Mouse (Mus musculus) monocyte, adult 2 months (primary cell): ENCODE results near the gene Cox6b1.

Experiments used
- DNase-seq, 2 experiments: peaks; one replicate each; pipeline ENCODE4 v3.0.0; 2022; ENCODE audit warnings: low spot score in 2 of 2, low read depth in 1 of 2

Gene Cox6b1

DNA sequence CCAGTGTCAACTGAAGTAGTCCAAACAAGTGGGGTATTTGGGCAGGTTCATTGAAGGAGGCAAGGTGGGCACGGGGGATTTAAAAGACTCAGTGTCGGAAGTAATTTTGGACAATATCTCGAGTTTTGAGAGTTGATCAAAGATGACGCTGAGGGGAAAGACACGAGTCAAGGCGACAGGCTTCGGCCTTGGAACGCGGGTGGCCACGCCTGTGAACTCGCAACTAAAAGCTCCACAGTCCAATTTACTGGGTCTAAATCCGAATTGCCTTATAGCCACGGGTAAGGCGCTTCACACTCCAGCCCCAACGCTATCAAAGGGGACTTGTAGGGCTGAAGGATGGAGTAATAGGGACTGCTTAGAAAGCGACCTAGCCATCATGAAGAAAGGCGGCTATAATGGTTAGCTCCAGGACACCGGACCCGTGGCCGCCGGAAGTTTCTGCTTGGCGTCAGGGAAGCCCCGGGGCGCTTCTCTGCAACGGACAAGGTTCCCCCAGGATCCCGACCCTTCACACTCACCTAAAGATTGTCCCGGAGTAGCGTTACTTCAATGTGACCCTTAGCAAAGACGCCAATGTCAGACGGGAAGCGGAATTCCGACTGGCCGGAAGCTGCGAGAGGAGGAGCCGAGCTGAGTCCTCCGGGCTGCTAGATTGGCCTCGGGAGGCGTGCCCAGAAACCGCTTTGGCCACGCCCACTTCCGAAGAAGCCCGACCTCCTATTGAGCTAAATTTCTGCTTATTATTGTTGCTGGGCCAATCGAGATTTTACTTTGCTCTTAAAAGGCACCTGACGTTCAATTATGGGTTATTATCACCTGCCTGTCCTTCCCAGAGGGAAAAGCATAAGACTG is at the start of gene Cox6b1:
TSS of gene Cox6b1 (minus strand) at position 622 of the 855 bp plus-strand sequence.
- DNase-seq: peak; percentile 53 to 71

- DNase-seq: no peak
Measured at GRCm38 (mm10) chr7:30671480-30671879, 45.5 kb upstream of the Cox6b1 start, which contains the start of gene Pmis2. Gene Pmis2 (minus strand): TSS chr7:30671605.

- no peak for DNase-seq
Measured at GRCm38 (mm10) chr7:30669229-30669628, 43.3 kb upstream of the Cox6b1 start.

DNA sequence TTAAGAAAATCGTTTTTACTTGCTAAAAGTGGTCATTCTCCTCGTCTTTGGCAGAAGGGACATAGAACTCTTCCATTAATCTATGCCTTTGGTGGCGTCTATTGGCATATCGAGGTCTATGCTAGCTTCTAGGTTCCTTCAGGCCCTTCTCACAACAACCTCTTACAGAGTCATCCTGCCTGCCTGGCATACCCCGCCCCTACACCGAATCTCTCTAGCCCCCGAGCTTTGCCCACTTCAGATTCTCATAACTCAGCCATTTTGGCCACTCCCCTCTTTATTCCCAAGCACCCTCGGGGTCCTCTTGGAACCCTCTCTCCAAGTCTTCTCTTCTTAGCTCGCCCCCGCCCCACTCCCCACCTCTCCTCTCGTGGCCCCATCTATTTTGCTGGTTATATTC is 39.4 kb upstream of the Cox6b1 start:
- DNase-seq: no peak

DNA sequence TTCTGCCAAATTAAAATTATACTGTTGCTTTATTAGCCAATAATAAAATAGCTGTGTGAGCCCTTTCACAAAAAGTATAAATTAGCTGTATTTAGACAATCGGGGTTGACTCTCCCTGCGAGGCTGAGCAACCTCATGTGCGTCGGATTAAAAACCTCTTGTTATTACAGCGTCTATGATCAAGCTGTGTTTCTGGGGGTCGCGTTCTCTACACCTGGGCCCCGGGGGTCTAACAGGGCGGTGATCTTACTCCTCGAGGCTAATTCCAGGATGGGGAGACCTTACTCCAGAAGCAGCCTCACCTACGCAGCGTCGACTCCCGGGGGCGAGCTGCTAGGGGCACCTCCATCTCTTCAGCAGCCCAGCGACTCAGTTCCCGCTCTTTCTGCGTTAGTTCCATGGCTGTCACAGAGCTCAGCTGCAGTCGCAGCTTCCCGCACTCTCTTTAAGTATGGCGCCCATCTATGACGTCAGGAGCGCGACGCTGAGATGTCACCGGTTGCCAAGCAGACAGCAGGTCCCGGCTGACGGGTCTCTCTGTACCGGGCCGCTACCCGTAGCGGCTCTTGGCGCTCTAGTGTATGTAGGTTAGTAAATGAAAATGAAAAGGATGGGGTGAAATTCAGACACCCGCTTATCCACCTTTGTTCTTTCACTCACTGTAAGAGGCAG is 38.7 kb upstream of the Cox6b1 start, which contains the start of gene Haus5:
TSS of gene Haus5 (minus strand) at position 466 of the 672 bp plus-strand sequence.
- peak; percentile 77 to 86 for DNase-seq

GRCm38 (mm10) chr7:30649591-30650540 is 23.9 kb upstream of the Cox6b1 start, which contains the start of gene Rbm42:
Gene Rbm42 (minus strand): TSS chr7:30650317.
- peak; percentile 97 for DNase-seq

DNA sequence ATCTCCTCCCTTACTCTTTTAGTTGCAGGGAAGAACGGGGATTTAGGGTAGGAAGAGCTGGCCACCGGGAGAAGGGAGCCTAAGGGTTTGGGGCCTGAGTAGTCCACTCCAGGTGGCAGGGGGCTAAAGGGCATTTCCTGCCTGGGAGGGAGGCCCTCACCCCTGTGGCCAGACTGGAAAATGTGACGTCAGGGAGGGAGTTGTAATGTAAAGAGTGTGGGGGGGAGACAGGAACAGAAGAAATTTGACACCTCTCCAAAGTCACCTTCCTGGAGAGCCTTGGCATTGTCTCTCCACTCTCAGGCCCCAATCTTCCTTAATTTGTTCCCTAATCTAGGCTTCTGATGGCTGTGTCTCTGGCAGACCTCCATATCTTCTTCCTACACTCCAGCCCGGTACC is 13.1 kb upstream of the Cox6b1 start:
- no peak for DNase-seq

DNA sequence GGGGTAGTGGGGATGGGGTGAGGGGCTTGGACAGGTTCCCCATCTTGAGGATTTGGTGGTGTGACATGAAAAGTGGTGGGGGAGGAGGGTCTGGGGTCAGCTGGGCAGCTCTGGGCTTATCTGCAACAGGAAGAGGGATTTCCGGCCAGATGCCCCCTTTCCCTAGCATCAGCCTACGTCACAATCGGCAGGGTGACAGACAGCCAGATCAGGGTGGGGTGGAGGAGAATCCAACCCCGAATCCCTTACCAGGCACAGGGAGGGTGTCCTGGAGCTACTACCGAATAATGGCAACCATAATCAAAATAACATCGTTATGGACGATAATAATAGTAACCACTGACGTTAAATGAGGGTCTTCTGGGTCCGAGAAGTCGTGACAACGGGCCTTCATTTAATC is 10.4 kb upstream of the Cox6b1 start:
- no peak for DNase-seq

DNA sequence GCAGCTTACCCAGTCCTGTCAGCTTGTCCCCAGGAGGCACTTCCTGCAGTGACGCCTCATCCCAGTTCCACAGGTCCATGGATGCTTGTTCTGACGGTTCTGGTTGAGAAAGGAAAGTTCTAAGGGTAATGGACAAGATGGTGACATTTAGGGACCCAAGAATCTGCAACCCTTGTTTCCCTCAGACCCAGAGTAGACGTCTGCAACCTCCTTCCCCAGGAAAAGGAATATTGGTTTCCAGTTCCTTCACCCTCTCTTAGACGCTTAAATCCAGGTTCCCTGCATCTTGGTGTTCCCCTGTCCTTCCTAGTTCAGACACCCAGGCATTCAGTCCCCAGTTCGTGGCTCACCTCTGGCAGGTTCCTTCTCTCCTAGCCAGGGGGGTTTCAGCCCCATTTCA is 9.8 kb upstream of the Cox6b1 start, which contains the start of gene Etv2:
TSS of gene Etv2 (minus strand) at position 101 of the 400 bp plus-strand sequence.
- DNase-seq: no peak

DNA sequence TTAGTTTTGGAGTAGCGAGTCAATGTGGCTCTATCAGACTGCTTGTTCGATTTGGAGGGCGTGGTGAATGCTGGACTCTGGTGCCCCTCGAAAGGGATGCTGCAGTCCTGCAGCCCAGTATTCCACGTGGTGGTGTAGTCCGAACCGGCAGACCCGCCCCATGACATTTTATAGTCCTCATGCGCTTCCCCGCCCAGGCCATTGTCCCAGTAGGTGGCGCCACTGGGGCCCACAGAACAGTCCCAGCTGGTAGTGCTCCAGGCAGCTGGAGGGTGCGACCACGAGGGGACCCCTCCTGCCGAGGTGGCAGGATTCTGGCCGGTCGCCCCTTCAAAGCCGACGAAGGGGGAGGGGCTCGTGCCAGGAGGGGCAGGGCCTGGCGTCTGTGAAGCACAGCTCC is 8.7 kb upstream of the Cox6b1 start:
- DNase-seq: peak in 1 of 2 experiments; percentile 46

- DNase-seq: no peak
Measured at GRCm38 (mm10) chr7:30633762-30634412, 7.9 kb upstream of the Cox6b1 start.

DNA sequence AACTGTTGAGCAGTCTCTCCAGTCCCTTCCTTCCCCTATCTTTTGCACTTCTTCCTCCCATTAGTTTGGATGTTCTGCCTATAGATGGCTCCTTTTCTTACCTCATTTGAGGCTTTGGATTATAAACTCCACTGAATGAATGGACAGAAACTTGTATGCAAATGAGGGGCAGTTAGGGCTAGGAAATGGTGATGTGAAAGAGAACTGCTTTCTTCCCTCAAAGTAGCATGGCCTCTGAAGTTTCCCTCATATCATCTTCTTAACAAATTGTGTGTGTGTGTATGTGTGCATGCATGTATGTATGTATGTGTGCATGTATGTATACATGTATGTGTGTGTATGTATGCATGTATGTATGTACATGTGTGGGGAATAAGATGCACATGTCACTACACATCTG is 3.1 kb upstream of the Cox6b1 start:
- DNase-seq: no peak

- no peak for DNase-seq
Measured at GRCm38 (mm10) chr7:30626647-30627046, 696 bp upstream of the Cox6b1 start.

DNA sequence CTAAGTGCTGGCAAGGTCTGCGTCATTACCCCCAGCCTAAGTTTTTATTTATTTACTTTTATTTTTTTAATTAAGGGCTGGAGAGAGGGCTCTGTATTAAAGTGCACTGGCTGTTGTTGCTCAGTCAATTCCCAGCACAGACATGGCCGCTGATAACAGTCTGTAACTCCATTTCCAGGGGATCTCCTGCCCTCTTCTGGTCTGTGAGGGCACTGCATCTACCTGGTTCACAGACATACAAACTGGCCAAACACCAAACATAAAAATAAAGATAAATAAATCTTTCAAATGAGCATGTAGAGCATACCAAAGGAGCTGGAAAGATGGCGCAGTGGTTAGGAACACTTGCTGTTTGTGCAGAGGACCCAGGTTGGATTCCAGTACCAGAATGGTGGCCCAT is 6.7 kb downstream of the Cox6b1 start:
- no peak for DNase-seq

DNA sequence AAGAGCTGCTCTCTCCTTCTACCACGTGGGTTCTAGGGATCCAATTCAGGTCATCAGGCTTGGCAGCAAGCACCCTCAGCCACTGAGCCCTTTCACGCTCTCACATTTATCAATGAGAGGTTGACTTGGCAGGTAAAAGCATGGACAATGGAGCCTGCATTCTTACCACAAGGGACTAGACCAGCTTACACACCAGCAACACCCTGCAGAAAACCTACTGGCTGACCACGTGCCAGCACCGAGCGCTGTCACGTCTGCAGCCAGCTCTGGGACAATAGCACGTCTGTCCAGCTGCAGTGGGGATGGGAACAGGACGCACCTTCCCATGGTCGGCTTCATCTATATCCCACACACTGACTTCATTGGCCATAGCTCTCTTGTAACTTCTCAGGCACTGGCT is 7.3 kb downstream of the Cox6b1 start:
- no peak for DNase-seq

GRCm38 (mm10) chr7:30615049-30615760 is 10.7 kb downstream of the Cox6b1 start:
- no peak for DNase-seq

DNA sequence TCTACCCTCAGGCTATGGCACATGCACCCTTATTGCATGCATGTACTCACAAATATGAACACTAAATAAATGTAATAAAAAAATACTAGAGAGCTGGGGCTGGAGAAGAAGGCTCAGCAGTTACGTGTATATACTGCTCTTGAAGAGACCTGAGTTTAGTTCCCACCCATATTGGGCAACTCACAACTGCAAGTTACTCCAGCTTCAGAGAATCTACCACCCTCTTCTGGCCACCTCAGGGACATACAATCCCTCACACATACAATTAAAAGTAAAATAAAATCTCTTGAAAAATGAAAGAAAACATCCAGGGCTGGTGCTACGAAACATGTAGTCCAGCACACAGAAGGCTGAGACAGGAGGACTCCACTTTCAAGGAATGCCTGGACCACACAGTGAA is 11.5 kb downstream of the Cox6b1 start:
- no peak for DNase-seq

GRCm38 (mm10) chr7:30613529-30614112 is 12.3 kb downstream of the Cox6b1 start:
- DNase-seq: peak in 1 of 2 experiments; percentile 34

DNA sequence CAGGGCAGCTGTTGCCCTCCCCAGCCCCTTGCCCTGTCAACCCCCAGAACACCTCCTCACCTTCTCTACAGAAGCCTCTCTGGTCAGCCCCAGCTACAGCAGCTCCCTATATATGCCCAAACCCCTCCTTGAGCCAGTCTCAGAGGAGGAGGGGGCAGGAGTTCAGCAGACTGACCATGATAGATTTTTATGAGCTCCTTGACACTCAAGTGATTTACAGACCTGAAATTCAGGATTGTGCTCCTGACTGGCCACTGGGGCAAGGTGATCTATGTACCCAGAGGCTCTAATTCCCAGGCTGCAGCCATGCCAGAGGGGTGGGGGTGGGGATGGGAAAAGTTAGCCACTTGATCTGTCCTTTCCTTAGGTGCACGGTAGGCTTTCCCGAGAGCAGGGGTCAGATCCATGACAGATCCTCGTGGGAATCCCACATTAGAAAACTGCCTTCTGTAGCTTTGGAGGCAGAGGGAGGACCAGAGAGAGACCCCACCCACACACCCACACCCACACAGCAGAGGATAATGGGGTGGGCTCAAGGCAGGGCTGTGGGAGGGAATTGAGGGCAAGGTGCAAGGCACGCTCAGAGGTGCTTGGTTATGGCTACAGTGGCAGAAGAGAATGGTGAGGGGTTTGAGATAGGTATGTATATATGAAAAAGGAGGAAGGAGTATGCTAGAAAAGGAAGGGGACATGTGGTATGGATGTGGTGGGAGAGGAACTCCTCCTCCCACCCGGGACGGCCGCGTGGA is 13.1 kb downstream of the Cox6b1 start, which contains the start of gene Upk1a:
TSS of gene Upk1a (minus strand) at position 194 of the 749 bp plus-strand sequence.
- DNase-seq: no peak
